Mouse (Mus musculus) midbrain, embryonic 10.5 days (tissue): Measurements from ENCODE around the gene Mbnl1. TPM values are rescaled to one million over a fixed set of nuclear protein-coding genes. Genes with fewer than 3 reads are reported as not detected.
"Not testable (repeated sequence)": the region's sequence is repeated elsewhere in the genome, so short reads cannot be mapped to it uniquely, and the experiment has no call there.

ENCODE experiments used
- DNase-seq: peaks from one replicate; pipeline ENCODE4 v3.0.0-alpha.2; 2017; ENCODE audit warnings: low spot score
- H3K27ac ChIP-seq: fragments of 300-500 bp; sonication (generic); replicated peaks from 2 replicates; pipeline ENCODE4 v1.5.1; 2016; ENCODE audit warnings: mild to moderate bottlenecking
- H3K27me3 ChIP-seq: fragments of 300-500 bp; sonication (generic); 2 replicates; pipeline ENCODE4 v1.6.1; 2016; ENCODE audit warnings: low read depth, mild to moderate bottlenecking; ENCODE audit not compliant: poor library complexity, severe bottlenecking
- H3K36me3 ChIP-seq: fragments of 300-500 bp; sonication (generic); 2 replicates; pipeline ENCODE4 v1.6.1; 2016; ENCODE audit warnings: mild to moderate bottlenecking, moderate library complexity
- H3K4me1 ChIP-seq: fragments of 300-500 bp; sonication (generic); 2 replicates; pipeline ENCODE4 v1.6.1; 2016
- H3K4me3 ChIP-seq: fragments of 300-500 bp; sonication (generic); 2 replicates; pipeline ENCODE4 v1.5.1; 2016; ENCODE audit warnings: mild to moderate bottlenecking, moderate library complexity
- H3K9me3 ChIP-seq: fragments of 300-500 bp; sonication (generic); replicated peaks from 2 replicates; pipeline ENCODE4 v1.6.1; 2016; ENCODE audit warnings: mild to moderate bottlenecking
- WGBS: fragments of 180-500 bp; shearing (Covaris S2); methylation state at CpG from one replicate; pipeline ENCODE4 v1.1.7; 2016; 5-methylcytosine and 5-hydroxymethylcytosine counted together
- polyA plus RNA-seq: library from polyadenylated mRNA; unstranded; fragments of >200 nt; fragmentation: Nextera tagmentation; extraction: Ambion mirVana; gene quantifications from 2 replicates; pipeline ENCODE4 v1.2.1, GENCODE M21; 2016

Mbnl1 gene
- polyA plus RNA-seq, 1 experiment from 2014 or later = 34.5 TPM

GRCm38 (mm10) chr3:60475055-60475454 lies 2.4 kb downstream of the Mbnl1 start:
- H3K4me3 ChIP-seq = no peak overlapping the region
- no peak for DNase-seq
- H3K36me3 ChIP-seq = no peaks in the 10 kb centered on the region
- no peaks in the 10 kb centered on the region for H3K9me3 ChIP-seq
- no peak overlapping the region for H3K27ac ChIP-seq
- no peaks in the 10 kb centered on the region for H3K4me1 ChIP-seq
- 95% methylated on average over 2 of the region's 2 CpGs for WGBS
- no peaks in the 10 kb centered on the region for H3K27me3 ChIP-seq

GRCm38 (mm10) chr3:60476751-60477255 lies 4.2 kb downstream of the Mbnl1 start:
- Histone ChIP-seq H3K9me3 (no peaks in the 10 kb centered on the region), H3K4me1 (no peaks in the 10 kb centered on the region), H3K36me3 (no peaks in the 10 kb centered on the region), H3K27ac (no peak overlapping the region), H3K4me3 (no peak overlapping the region), H3K27me3 (no peaks in the 10 kb centered on the region)
- DNase-seq = no peak
- 86% methylated on average over 6 of the region's 6 CpGs for WGBS

GRCm38 (mm10) chr3:60478433-60478832 lies 5.8 kb downstream of the Mbnl1 start:
- 79% methylated on average over 2 of the region's 2 CpGs for WGBS
- no peaks in the 10 kb centered on the region for H3K4me1 ChIP-seq
- DNase-seq = no peak
- no peak overlapping the region for H3K4me3 ChIP-seq
- no peaks in the 10 kb centered on the region for H3K9me3 ChIP-seq
- no peaks in the 10 kb centered on the region for H3K27me3 ChIP-seq
- no peaks in the 10 kb centered on the region for H3K36me3 ChIP-seq
- H3K27ac ChIP-seq = no peak overlapping the region

GRCm38 (mm10) chr3:60480716-60481115 lies 8.1 kb downstream of the Mbnl1 start:
- Histone ChIP-seq H3K27ac (no peak overlapping the region), H3K9me3 (no peaks in the 10 kb centered on the region), H3K4me3 (no peak overlapping the region), H3K27me3 (no peaks in the 10 kb centered on the region), H3K4me1 (no peaks in the 10 kb centered on the region), H3K36me3 (no peaks in the 10 kb centered on the region)
- DNase-seq = no peak
- 95% methylated on average over 2 of the region's 2 CpGs for WGBS

GRCm38 (mm10) chr3:60481740-60482399 lies 9.2 kb downstream of the Mbnl1 start:
- H3K4me3 ChIP-seq = no peak overlapping the region
- H3K36me3 ChIP-seq = no peaks in the 10 kb centered on the region
- DNase-seq = no peak
- no peak overlapping the region for H3K27ac ChIP-seq
- 90% methylated on average over 2 of the region's 2 CpGs for WGBS
- H3K4me1 ChIP-seq = no peaks in the 10 kb centered on the region
- no peaks in the 10 kb centered on the region for H3K9me3 ChIP-seq
- no peaks in the 10 kb centered on the region for H3K27me3 ChIP-seq

GRCm38 (mm10) chr3:60483305-60483704 lies 10.7 kb downstream of the Mbnl1 start:
- Histone ChIP-seq H3K9me3 (no peaks in the 10 kb centered on the region), H3K4me1 (no peaks in the 10 kb centered on the region), H3K27me3 (no peaks in the 10 kb centered on the region), H3K36me3 (no peaks in the 10 kb centered on the region), H3K4me3 (no peak overlapping the region), H3K27ac (no peak overlapping the region)
- DNase-seq = no peak

GRCm38 (mm10) chr3:60485987-60486712 lies 13.5 kb downstream of the Mbnl1 start:
- H3K9me3 ChIP-seq = no peaks in the 10 kb centered on the region
- no peak for DNase-seq
- no peaks in the 10 kb centered on the region for H3K4me1 ChIP-seq
- 88% methylated on average over 4 of the region's 4 CpGs for WGBS
- H3K4me3 ChIP-seq = no peak overlapping the region
- H3K27ac ChIP-seq = no peak overlapping the region
- no peaks in the 10 kb centered on the region for H3K27me3 ChIP-seq
- no peaks in the 10 kb centered on the region for H3K36me3 ChIP-seq

- Histone ChIP-seq H3K36me3 (no peaks in the 10 kb centered on the region), H3K4me3 (no peak overlapping the region), H3K27me3 (no peaks in the 10 kb centered on the region), H3K4me1 (no peaks in the 10 kb centered on the region), H3K27ac (no peak overlapping the region), H3K9me3 (no peaks in the 10 kb centered on the region)
- no peak for DNase-seq
- WGBS = 91% methylated on average over 3 of the region's 3 CpGs
Observed at GRCm38 (mm10) chr3:60486713-60487170, 14.1 kb downstream of the Mbnl1 start.

GRCm38 (mm10) chr3:60489509-60489908 lies 16.9 kb downstream of the Mbnl1 start:
- Histone ChIP-seq H3K4me1 (no peaks in the 10 kb centered on the region), H3K36me3 (no peaks in the 10 kb centered on the region), H3K27ac (no peak overlapping the region), H3K4me3 (no peak overlapping the region), H3K27me3 (no peaks in the 10 kb centered on the region), H3K9me3 (no peaks in the 10 kb centered on the region)
- WGBS = 94% methylated on average over 6 of the region's 6 CpGs
- DNase-seq = no peak

GRCm38 (mm10) chr3:60494774-60495535 lies 22.3 kb downstream of the Mbnl1 start:
- not testable (repeated sequence) for H3K27ac ChIP-seq, H3K27me3 ChIP-seq, DNase-seq, H3K36me3 ChIP-seq, H3K9me3 ChIP-seq
- WGBS = 72% methylated on average over 8 of the region's 16 CpGs
- peaks cover 11% of the 10 kb centered on the region for H3K4me1 ChIP-seq
- 0 out of 2 replicates have a peak overlapping the region, but pooled peaks have one; percentile 19 for H3K4me3 ChIP-seq

GRCm38 (mm10) chr3:60496197-60496596 lies 23.6 kb downstream of the Mbnl1 start:
- no peak for DNase-seq
- Histone ChIP-seq H3K9me3 (no peaks in the 10 kb centered on the region), H3K4me1 (peaks cover 22% of the 10 kb centered on the region), H3K27me3 (no peaks in the 10 kb centered on the region), H3K36me3 (no peaks in the 10 kb centered on the region), H3K4me3 (no peak overlapping the region), H3K27ac (no peak overlapping the region)
- WGBS = 85% methylated on average over 5 of the region's 5 CpGs

- no peaks in the 10 kb centered on the region for H3K27me3 ChIP-seq
- no peaks in the 10 kb centered on the region for H3K9me3 ChIP-seq
- DNase-seq = no peak
- 94% methylated on average over 2 of the region's 2 CpGs for WGBS
- H3K36me3 ChIP-seq = no peaks in the 10 kb centered on the region
- H3K4me1 ChIP-seq = peaks cover 42% of the 10 kb centered on the region
- H3K27ac ChIP-seq = no peak overlapping the region
- H3K4me3 ChIP-seq = no peak overlapping the region
Observed at GRCm38 (mm10) chr3:60498151-60498550, 25.5 kb downstream of the Mbnl1 start.
